ENCODE assay signal across 8 mouse cellular contexts in the genomic region with DNA sequence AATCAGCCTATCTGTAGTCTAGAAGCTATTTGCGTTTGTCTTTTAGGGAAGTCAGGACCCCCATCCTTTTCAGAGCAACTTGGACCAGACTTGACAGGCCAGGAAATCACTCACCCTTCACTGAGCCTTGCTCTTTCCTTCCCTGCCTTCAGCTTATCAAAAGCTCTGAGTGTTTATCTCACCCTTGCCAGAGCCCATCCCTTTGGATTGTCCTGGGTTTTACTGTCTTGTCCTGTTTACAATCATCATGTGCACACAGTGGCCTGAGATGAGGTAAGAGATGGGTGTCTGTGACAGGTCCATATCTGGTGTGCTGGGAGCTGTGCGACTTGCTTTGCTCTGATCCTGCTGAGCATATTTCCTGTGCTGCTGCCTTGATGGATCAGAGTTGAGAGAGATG.
"Had no signal": no experiment of that assay in that cellular context is flagged by ENCODE, and none has a peak within 500 bp of the region (broad histone marks: within the 10 kb centered on the region; RNA-seq: fewer than 3 reads in every experiment).

No protein-coding gene starts in this region.

- H3K4me1 ChIP-seq: limb, embryonic 12.5 days had no signal

- ATAC-seq: midbrain, embryonic 13.5 days had no signal

- H3K9ac ChIP-seq: limb, embryonic 12.5 days; midbrain, embryonic 13.5 days had no signal

- H3K9me3 ChIP-seq: limb, embryonic 12.5 days; midbrain, embryonic 13.5 days had no signal

- H3K27me3 ChIP-seq: midbrain, embryonic 13.5 days had no signal

- H3K36me3 ChIP-seq: limb, embryonic 12.5 days; midbrain, embryonic 13.5 days had no signal

- DNase-seq: kidney, adult 18-20 months; kidney, postnatal 14 days; layer of hippocampus, adult 9-11 months; liver; right cerebral cortex, postnatal 14 days; thymus, postnatal 36 days had no signal

- H3K4me2 ChIP-seq: limb, embryonic 12.5 days; midbrain, embryonic 13.5 days had no signal

- H3K4me3 ChIP-seq: limb, embryonic 12.5 days; midbrain, embryonic 13.5 days had no signal

- H3K27ac ChIP-seq: limb, embryonic 12.5 days; midbrain, embryonic 13.5 days had no signal
